Mouse (Mus musculus): Measurements from ENCODE around the gene Ksr1. TPM values are rescaled to one million over a fixed set of nuclear protein-coding genes. Genes with fewer than 3 reads are reported as not detected.
"Not testable (repeated sequence)": the region's sequence is repeated elsewhere in the genome, so short reads cannot be mapped to it uniquely, and the experiment has no call there.

The Ksr1 gene
- polyA plus RNA-seq, 1 experiment from 2014 or later = 3.8 TPM

- no peaks in the 10 kb centered on the region for H3K27me3 ChIP-seq (ENCODE audit: insufficient read depth, low read length)
- peaks cover 9% of the 10 kb centered on the region; the same call in 1 of the 2 replicates for H3K4me1 ChIP-seq (ENCODE audit: insufficient read depth, low read length)
- 75% methylated on average over 24 of the region's 24 CpGs for WGBS
- no peak for ATAC-seq (ENCODE audit: low FRiP score, low TSS enrichment)
- no peak overlapping the region for H3K9ac ChIP-seq (replicated peaks; ENCODE audit: low read length)
- no peak overlapping the region for H3K4me2 ChIP-seq (replicated peaks; ENCODE audit: low read depth, low read length)
- no peak overlapping the region for H3K27ac ChIP-seq (ENCODE audit: low read length)
- no peaks in the 10 kb centered on the region for H3K9me3 ChIP-seq (ENCODE audit: low read length)
- peaks cover 12% of the 10 kb centered on the region; the same call in 1 of the 2 replicates for H3K36me3 ChIP-seq (ENCODE audit: insufficient read depth, low read length)
- H3K4me3 ChIP-seq (ENCODE audit: low read length) = no peak overlapping the region
Measured at GRCm38 (mm10) chr11:79015660-79016215, 130.5 kb downstream of the Ksr1 start.

- Histone ChIP-seq H3K27ac (ENCODE audit: low read length) (no peak overlapping the region), H3K36me3 (ENCODE audit: insufficient read depth, low read length) (0 out of 2 replicates have a peak, but pooled peaks cover 3% of the 10 kb centered on the region), H3K4me1 (ENCODE audit: insufficient read depth, low read length) (peaks cover 9% of the 10 kb centered on the region; the same call in 1 of the 2 replicates), H3K9ac (replicated peaks; ENCODE audit: low read length) (no peak overlapping the region), H3K4me3 (ENCODE audit: low read length) (no peak overlapping the region), H3K4me2 (replicated peaks; ENCODE audit: low read depth, low read length) (no peak overlapping the region), H3K9me3 (ENCODE audit: low read length) (no peaks in the 10 kb centered on the region), H3K27me3 (ENCODE audit: insufficient read depth, low read length) (no peaks in the 10 kb centered on the region)
- WGBS = 63% methylated on average over 15 of the region's 15 CpGs
- ATAC-seq (ENCODE audit: low FRiP score, low TSS enrichment) = 0 out of 2 replicates have a peak, but pooled peaks have one; percentile 28
Measured at GRCm38 (mm10) chr11:79014602-79015325, 131.4 kb downstream of the Ksr1 start.

- Histone ChIP-seq H3K4me1 (ENCODE audit: insufficient read depth, low read length) (peaks cover 9% of the 10 kb centered on the region; the same call in 1 of the 2 replicates), H3K27me3 (ENCODE audit: insufficient read depth, low read length) (no peaks in the 10 kb centered on the region), H3K9me3 (ENCODE audit: low read length) (no peaks in the 10 kb centered on the region), H3K4me2 (replicated peaks; ENCODE audit: low read depth, low read length) (no peak overlapping the region), H3K9ac (replicated peaks; ENCODE audit: low read length) (no peak overlapping the region), H3K27ac (ENCODE audit: low read length) (no peak overlapping the region), H3K4me3 (ENCODE audit: low read length) (no peak overlapping the region), H3K36me3 (ENCODE audit: insufficient read depth, low read length) (no peaks in the 10 kb centered on the region)
- no peak for ATAC-seq (ENCODE audit: low FRiP score, low TSS enrichment)
- WGBS = 61% methylated on average over 9 of the region's 9 CpGs
Measured at GRCm38 (mm10) chr11:79013806-79014205, 132.4 kb downstream of the Ksr1 start.

GRCm38 (mm10) chr11:79013056-79013455, 133.2 kb downstream of the Ksr1 start:
- no peak for ATAC-seq (ENCODE audit: low FRiP score, low TSS enrichment)
- no peak overlapping the region for H3K27ac ChIP-seq (ENCODE audit: low read length)

GRCm38 (mm10) chr11:79012529-79012928, 133.7 kb downstream of the Ksr1 start:
- Histone ChIP-seq H3K9me3 (ENCODE audit: low read length) (no peaks in the 10 kb centered on the region), H3K27ac (ENCODE audit: low read length) (no peak overlapping the region), H3K4me2 (replicated peaks; ENCODE audit: low read depth, low read length) (no peak overlapping the region), H3K36me3 (ENCODE audit: insufficient read depth, low read length) (no peaks in the 10 kb centered on the region), H3K9ac (replicated peaks; ENCODE audit: low read length) (no peak overlapping the region), H3K27me3 (ENCODE audit: insufficient read depth, low read length) (no peaks in the 10 kb centered on the region), H3K4me1 (ENCODE audit: insufficient read depth, low read length) (peaks cover 9% of the 10 kb centered on the region; the same call in 1 of the 2 replicates), H3K4me3 (ENCODE audit: low read length) (no peak overlapping the region)
- WGBS = 95% methylated on average over 2 of the region's 2 CpGs
- ATAC-seq (ENCODE audit: low FRiP score, low TSS enrichment) = no peak

More at GRCm38 (mm10) chr11:79013056-79013455, 133.2 kb downstream of the Ksr1 start:
- Histone ChIP-seq H3K4me1 (ENCODE audit: insufficient read depth, low read length) (peaks cover 9% of the 10 kb centered on the region; the same call in 1 of the 2 replicates), H3K9ac (replicated peaks; ENCODE audit: low read length) (no peak overlapping the region), H3K36me3 (ENCODE audit: insufficient read depth, low read length) (no peaks in the 10 kb centered on the region), H3K4me2 (replicated peaks; ENCODE audit: low read depth, low read length) (no peak overlapping the region), H3K4me3 (ENCODE audit: low read length) (no peak overlapping the region), H3K9me3 (ENCODE audit: low read length) (no peaks in the 10 kb centered on the region), H3K27me3 (ENCODE audit: insufficient read depth, low read length) (no peaks in the 10 kb centered on the region)

GRCm38 (mm10) chr11:79008891-79009290, 137.3 kb downstream of the Ksr1 start:
- Histone ChIP-seq H3K36me3 (ENCODE audit: insufficient read depth, low read length) (no peaks in the 10 kb centered on the region), H3K27me3 (ENCODE audit: insufficient read depth, low read length) (no peaks in the 10 kb centered on the region), H3K27ac (ENCODE audit: low read length) (no peak overlapping the region), H3K4me2 (replicated peaks; ENCODE audit: low read depth, low read length) (no peak overlapping the region), H3K4me1 (ENCODE audit: insufficient read depth, low read length) (peaks cover 5% of the 10 kb centered on the region), H3K9ac (replicated peaks; ENCODE audit: low read length) (no peak overlapping the region), H3K9me3 (ENCODE audit: low read length) (no peaks in the 10 kb centered on the region), H3K4me3 (ENCODE audit: low read length) (no peak overlapping the region)
- no peak for ATAC-seq (ENCODE audit: low FRiP score, low TSS enrichment)
- WGBS = 91% methylated on average over 7 of the region's 7 CpGs

- Histone ChIP-seq H3K9me3 (ENCODE audit: low read length) (no peaks in the 10 kb centered on the region), H3K4me1 (ENCODE audit: insufficient read depth, low read length) (peaks cover 12% of the 10 kb centered on the region), H3K27ac (ENCODE audit: low read length) (no peak overlapping the region), H3K4me2 (replicated peaks; ENCODE audit: low read depth, low read length) (no peak overlapping the region), H3K27me3 (ENCODE audit: insufficient read depth, low read length) (no peaks in the 10 kb centered on the region), H3K4me3 (ENCODE audit: low read length) (no peak overlapping the region), H3K36me3 (ENCODE audit: insufficient read depth, low read length) (no peaks in the 10 kb centered on the region), H3K9ac (replicated peaks; ENCODE audit: low read length) (no peak overlapping the region)
- 80% methylated on average over 6 of the region's 6 CpGs for WGBS
- ATAC-seq (ENCODE audit: low FRiP score, low TSS enrichment) = no peak
Measured at GRCm38 (mm10) chr11:79008007-79008775, 138.0 kb downstream of the Ksr1 start.

- 88% methylated on average over 3 of the region's 3 CpGs for WGBS
- H3K36me3 ChIP-seq (ENCODE audit: insufficient read depth, low read length); H3K4me3 ChIP-seq (ENCODE audit: low read length); H3K27ac ChIP-seq (ENCODE audit: low read length); H3K27me3 ChIP-seq (ENCODE audit: insufficient read depth, low read length); ATAC-seq (ENCODE audit: low FRiP score, low TSS enrichment); H3K9ac ChIP-seq (replicated peaks; ENCODE audit: low read length); H3K9me3 ChIP-seq (ENCODE audit: low read length); H3K4me2 ChIP-seq (replicated peaks; ENCODE audit: low read depth, low read length): not testable (repeated sequence)
- peaks cover 20% of the 10 kb centered on the region for H3K4me1 ChIP-seq (ENCODE audit: insufficient read depth, low read length)
Measured at GRCm38 (mm10) chr11:79007356-79007755, 138.9 kb downstream of the Ksr1 start.

- Histone ChIP-seq H3K27ac (ENCODE audit: low read length) (no peak overlapping the region), H3K4me3 (ENCODE audit: low read length) (no peak overlapping the region), H3K9ac (replicated peaks; ENCODE audit: low read length) (no peak overlapping the region), H3K27me3 (ENCODE audit: insufficient read depth, low read length) (no peaks in the 10 kb centered on the region), H3K4me2 (replicated peaks; ENCODE audit: low read depth, low read length) (no peak overlapping the region), H3K36me3 (ENCODE audit: insufficient read depth, low read length) (no peaks in the 10 kb centered on the region), H3K9me3 (ENCODE audit: low read length) (no peaks in the 10 kb centered on the region), H3K4me1 (ENCODE audit: insufficient read depth, low read length) (peaks cover 23% of the 10 kb centered on the region)
- ATAC-seq (ENCODE audit: low FRiP score, low TSS enrichment) = no peak
- WGBS = 67% methylated on average over 5 of the region's 5 CpGs
Measured at GRCm38 (mm10) chr11:79006417-79006816, 139.8 kb downstream of the Ksr1 start.
